Mouse (Mus musculus): ENCODE measurements at regions not wholly inside any gene's neighbourhood (a gene's known extent, or its start where the extent isn't known, plus 50 kb on each side); places are given as distances from the start of the nearest gene placed in this dataset.

DNA sequence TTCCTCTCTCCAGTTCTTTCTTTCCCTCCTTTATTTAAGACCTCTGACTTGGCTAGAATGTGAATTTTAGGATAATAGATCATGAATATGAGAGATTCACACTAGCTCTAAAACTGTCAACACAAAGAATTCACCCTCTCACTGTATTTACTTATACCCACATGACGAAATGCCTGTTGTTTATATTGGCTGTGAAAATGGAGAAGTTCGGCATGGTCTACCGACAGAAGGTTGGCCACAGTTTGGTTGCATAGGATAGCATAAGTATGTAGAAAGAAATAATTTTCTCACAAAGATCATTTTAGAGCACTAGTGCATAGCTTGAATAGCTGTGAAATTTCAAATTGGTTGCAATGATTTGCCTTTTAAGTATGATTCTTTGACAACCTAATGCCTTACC, 237.2 kb upstream of the Prdm1 start:
- TF ChIP-seq POLR2A (IDR thresholded peaks at IDR 0.05; ENCODE audit: low read depth, low read length) (no peak), CTCF (conservative IDR thresholded peaks at IDR 0.05; ENCODE audit: insufficient read depth, insufficient read length, low read depth, low read length) (no peak)

Data from kidney, adult 2 months (tissue).